Mouse (Mus musculus) frontal cortex, adult 2 months (tissue): ENCODE data around the gene Ptov1. TPM values are rescaled to one million over a fixed set of nuclear protein-coding genes. Genes with fewer than 3 reads are reported as not detected.

Experiments
- DNase-seq, 2 experiments: peaks; one replicate each; pipeline ENCODE4 v3.0.0; 2022; ENCODE audit warnings: low spot score in 1 of 2; ENCODE audit errors: extremely low spot score in 1 of 2
- polyA plus RNA-seq: library from polyadenylated mRNA; depleted of rRNA; stranded (reverse); fragments of >200 nt; gene quantifications from 2 replicates; pipeline ENCODE4 v1.2.3, GENCODE M21; 2012

Gene Ptov1
- polyA plus RNA-seq, 1 experiment, result 408 TPM

GRCm38 (mm10) chr7:44845006-44845405, 24.6 kb downstream of the Ptov1 start:
- DNase-seq, result no peak

- no peak for DNase-seq
Observed at GRCm38 (mm10) chr7:44841825-44842463, 27.6 kb downstream of the Ptov1 start.

- no peak for DNase-seq
Observed at GRCm38 (mm10) chr7:44840426-44840825, 29.2 kb downstream of the Ptov1 start.

- peak in 1 of 2 experiments; percentile 57 for DNase-seq
Observed at GRCm38 (mm10) chr7:44839491-44840191, 29.9 kb downstream of the Ptov1 start.

GRCm38 (mm10) chr7:44839171-44839490, 30.5 kb downstream of the Ptov1 start:
- no peak for DNase-seq

- DNase-seq, result no peak
Observed at GRCm38 (mm10) chr7:44838073-44838472, 31.5 kb downstream of the Ptov1 start.

- no peak for DNase-seq
Observed at GRCm38 (mm10) chr7:44836423-44837053, 33.0 kb downstream of the Ptov1 start.

GRCm38 (mm10) chr7:44836016-44836404, 33.6 kb downstream of the Ptov1 start:
- no peak for DNase-seq

GRCm38 (mm10) chr7:44835373-44836015, 34.1 kb downstream of the Ptov1 start:
- no peak for DNase-seq

- no peak for DNase-seq
Observed at GRCm38 (mm10) chr7:44832763-44833162, 36.8 kb downstream of the Ptov1 start.

GRCm38 (mm10) chr7:44828706-44829105, 40.9 kb downstream of the Ptov1 start:
- DNase-seq, result no peak

- no peak for DNase-seq
Observed at GRCm38 (mm10) chr7:44826771-44827170, 42.8 kb downstream of the Ptov1 start.

- DNase-seq, result peak in 1 of 2 experiments; percentile 90
Observed at GRCm38 (mm10) chr7:44824872-44825271, 44.7 kb downstream of the Ptov1 start.

- peak in 1 of 2 experiments; percentile 2 for DNase-seq
Observed at GRCm38 (mm10) chr7:44823409-44823808, 46.2 kb downstream of the Ptov1 start.

- DNase-seq, result peak in 1 of 2 experiments; percentile 0
Observed at GRCm38 (mm10) chr7:44821666-44822448, 47.7 kb downstream of the Ptov1 start.

- DNase-seq, result no peak
Observed at GRCm38 (mm10) chr7:44820525-44820924, 49.1 kb downstream of the Ptov1 start.

- DNase-seq, result no peak
Observed at GRCm38 (mm10) chr7:44819863-44820262, 49.7 kb downstream of the Ptov1 start.

- no peak for DNase-seq
Observed at GRCm38 (mm10) chr7:44819391-44819790, 50.2 kb downstream of the Ptov1 start.

GRCm38 (mm10) chr7:44818751-44819235, 50.8 kb downstream of the Ptov1 start:
- no peak for DNase-seq

- peak in 1 of 2 experiments; percentile 45 for DNase-seq
Observed at GRCm38 (mm10) chr7:44818164-44818563, 51.4 kb downstream of the Ptov1 start.
